Comparison of ENCODE assay signal across 8 mouse cellular contexts in the genomic region with DNA sequence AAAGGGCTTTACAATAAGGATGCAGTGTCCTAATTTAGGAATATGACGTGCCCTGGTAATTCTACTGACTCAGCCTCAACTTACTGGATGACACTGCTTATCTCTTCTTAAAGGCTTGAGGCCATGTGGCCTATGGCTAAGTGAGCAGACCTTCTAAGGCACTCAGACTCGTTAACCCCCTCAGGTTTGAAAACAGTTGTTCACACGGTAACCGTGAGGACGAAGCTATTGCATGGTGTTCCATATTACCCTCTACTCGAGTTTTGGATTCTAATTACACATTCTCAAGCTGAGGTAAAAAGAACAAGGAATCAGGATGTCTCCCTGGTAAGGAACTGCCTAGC. TPM values are rescaled to one million over a fixed set of nuclear protein-coding genes. Genes with fewer than 3 reads are reported as not detected.
DNase-seq lines count a peak whose midpoint lies in the region; ATAC-seq and TF ChIP-seq lines count a peak whose summit lies in the region.

No protein-coding gene starts in this region.

- H3K4me1 ChIP-seq in cerebellum, adult 2 months (ENCODE audit: control insufficient read depth, insufficient read depth, low read length) = peaks cover 5% of the 10 kb centered on the region; the same call in 1 of the 2 replicates
- H3K4me1 ChIP-seq in testis, adult 2 months (ENCODE audit: control insufficient read depth, insufficient read depth, low read length) = peaks cover 5% of the 10 kb centered on the region; the same call in 1 of the 2 replicates
- peaks cover 7% of the 10 kb centered on the region; the same call in 1 of the 2 replicates for H3K4me1 ChIP-seq in limb, embryonic 11.5 days (ENCODE audit: control insufficient read depth, insufficient read depth, low read length)
- peaks cover 7% of the 10 kb centered on the region for H3K4me1 ChIP-seq in stomach, embryonic 14.5 days (ENCODE audit: control insufficient read depth, insufficient read depth, low read length)

- H3K9ac ChIP-seq in limb, embryonic 11.5 days (ENCODE audit: low read length) = peak overlapping the region; percentile 96
- H3K9ac ChIP-seq in stomach, embryonic 14.5 days (replicated peaks; ENCODE audit: low read depth, low read length) = peak overlapping the region; percentile 71

- WGBS in cerebellum, adult 2 months = 8% methylated on average over 6 of the region's 6 CpGs
- 21% methylated on average over 6 of the region's 6 CpGs for WGBS in limb, embryonic 11.5 days
- WGBS in stomach, embryonic 14.5 days = 17% methylated on average over 6 of the region's 6 CpGs

- H3K9me3 ChIP-seq in limb, embryonic 11.5 days (ENCODE audit: control insufficient read depth, low read length) = no peaks in the 10 kb centered on the region
- no peaks in the 10 kb centered on the region for H3K9me3 ChIP-seq in stomach, embryonic 14.5 days (ENCODE audit: control insufficient read depth, low read depth, low read length)

- H3K4me3 ChIP-seq in cerebellum, adult 2 months (replicated peaks; ENCODE audit: insufficient read depth, low read depth, low read length) = peak overlapping the region; percentile 82
- H3K4me3 ChIP-seq in testis, adult 2 months (ENCODE audit: control insufficient read depth, low read depth, low read length) = peak overlapping the region; percentile 94
- H3K4me3 ChIP-seq in limb, embryonic 11.5 days (ENCODE audit: low read depth, low read length) = peak overlapping the region; percentile 89
- peak overlapping the region; percentile 83 for H3K4me3 ChIP-seq in stomach, embryonic 14.5 days (ENCODE audit: low read depth, low read length)

- H3K36me3 ChIP-seq in testis, adult 2 months (ENCODE audit: control insufficient read depth, insufficient read depth, low read length) = no peaks in the 10 kb centered on the region; the same call in 1 of the 2 replicates
- peaks cover 4% of the 10 kb centered on the region; the same call in 1 of the 2 replicates for H3K36me3 ChIP-seq in limb, embryonic 11.5 days (ENCODE audit: control insufficient read depth, insufficient read depth, low read length)
- no peaks in the 10 kb centered on the region for H3K36me3 ChIP-seq in stomach, embryonic 14.5 days (ENCODE audit: control insufficient read depth, insufficient read depth, low read length)

- no peak for TF ChIP-seq CTCF in cerebellum, adult 2 months (IDR thresholded peaks at IDR 0.05; ENCODE audit: borderline replicate concordance, insufficient read depth, low read depth, low read length)
- no peak for TF ChIP-seq CTCF in testis, adult 2 months (IDR thresholded peaks at IDR 0.05; ENCODE audit: control insufficient read depth, insufficient read depth, insufficient replicate concordance, low read depth, low read length)

- peak overlapping the region; percentile 85; the same call in 1 of the 2 replicates for H3K4me2 ChIP-seq in limb, embryonic 11.5 days (ENCODE audit: low read depth, severe bottlenecking)
- peak overlapping the region; percentile 70 for H3K4me2 ChIP-seq in stomach, embryonic 14.5 days (replicated peaks; ENCODE audit: low read depth, low read length)

- 0 out of 2 replicates have a peak overlapping the region, but pooled peaks have one; percentile 2 for H3K27ac ChIP-seq in cerebellum, adult 2 months (ENCODE audit: insufficient read depth, low read length)
- H3K27ac ChIP-seq in testis, adult 2 months (ENCODE audit: control insufficient read depth, insufficient read depth, low read depth, low read length) = peak overlapping the region; percentile 79
- H3K27ac ChIP-seq in limb, embryonic 11.5 days (replicated peaks; ENCODE audit: low read depth, low read length) = peak overlapping the region; percentile 91; the same call in 1 of the 2 replicates
- H3K27ac ChIP-seq in stomach, embryonic 14.5 days (ENCODE audit: low read length) = peak overlapping the region; percentile 96

- no peaks in the 10 kb centered on the region for H3K27me3 ChIP-seq in cerebellum, adult 2 months (ENCODE audit: control insufficient read depth, insufficient read depth, low read length)
- H3K27me3 ChIP-seq in testis, adult 2 months (ENCODE audit: control insufficient read depth, insufficient read depth, low read length) = no peaks in the 10 kb centered on the region
- no peaks in the 10 kb centered on the region for H3K27me3 ChIP-seq in limb, embryonic 11.5 days (ENCODE audit: control insufficient read depth, insufficient read depth, low read length)
- H3K27me3 ChIP-seq in stomach, embryonic 14.5 days (ENCODE audit: control insufficient read depth, insufficient read depth, low read length) = no peaks in the 10 kb centered on the region

- no peak for TF ChIP-seq POLR2A in cerebellum, adult 2 months (IDR thresholded peaks at IDR 0.05; ENCODE audit: borderline replicate concordance, insufficient read depth, low read length)
- no peak for TF ChIP-seq POLR2A in testis, adult 2 months (IDR thresholded peaks at IDR 0.05; ENCODE audit: control insufficient read depth, low read depth, low read length)

- DNase-seq in cerebellum, adult 2 months = no peak
- DNase-seq in cerebellum, postnatal 25 days = no peak
- no peak for DNase-seq in testis, postnatal 10 days (ENCODE audit: low spot score)
- no peak for DNase-seq in limb, embryonic 11.5 days (ENCODE audit: low spot score)
- no peak for DNase-seq in adrenal gland, postnatal 36 days
- no peak for DNase-seq in thymus, postnatal 14 days

- no peak; the same call in 1 of the 2 replicates for ATAC-seq in limb, embryonic 11.5 days (ENCODE audit: insufficient number of reproducible peaks, low FRiP score, low TSS enrichment, low read depth)
- ATAC-seq in stomach, embryonic 14.5 days (ENCODE audit: insufficient number of reproducible peaks, insufficient read depth, low FRiP score, low read depth) = peak; percentile 19; the same call in 1 of the 2 replicates

RNA-seq across cellular contexts. Expression of a gene that starts 0.6 kb away (rescaled TPM):
- polyA plus RNA-seq in cerebellum, adult 2 months (2012; rRNA removed) = 150 and 151 TPM in 2 replicates
- 18.9 and 20.9 TPM in 2 replicates for polyA plus RNA-seq in testis, adult 2 months (2012; rRNA removed)
- 85.0 and 102 TPM in 2 replicates for polyA plus RNA-seq in limb, embryonic 11.5 days (2014; fragmentation: Nextera tagmentation; extraction: Ambion mirVana)
- 81.8 and 96.6 TPM in 2 replicates for polyA plus RNA-seq in stomach, embryonic 14.5 days (2014; fragmentation: Nextera tagmentation; extraction: Ambion mirVana)
- total RNA-seq in adrenal gland, postnatal 36 days (2021) = 100 to 1,000 TPM; 110 to 118 TPM

RNA-seq across cellular contexts. Expression of a gene that starts 16.8 kb away (rescaled TPM):
- polyA plus RNA-seq in cerebellum, adult 2 months (2012; rRNA removed) = not detected in 2 replicates
- 87.4 and 95.3 TPM in 2 replicates for polyA plus RNA-seq in testis, adult 2 months (2012; rRNA removed)
- 0.18 and 0.36 TPM in 2 replicates for polyA plus RNA-seq in limb, embryonic 11.5 days (2014; fragmentation: Nextera tagmentation; extraction: Ambion mirVana)
- not detected in 2 replicates for polyA plus RNA-seq in stomach, embryonic 14.5 days (2014; fragmentation: Nextera tagmentation; extraction: Ambion mirVana)
- not detected for total RNA-seq in adrenal gland, postnatal 36 days (2021)

RNA-seq across cellular contexts. Expression of a gene that starts 36.9 kb away (rescaled TPM):
- 4.4 and 4.8 TPM in 2 replicates for polyA plus RNA-seq in cerebellum, adult 2 months (2012; rRNA removed)
- polyA plus RNA-seq in testis, adult 2 months (2012; rRNA removed) = 8.8 and 12.2 TPM in 2 replicates
- 30.7 and 34.1 TPM in 2 replicates for polyA plus RNA-seq in limb, embryonic 11.5 days (2014; fragmentation: Nextera tagmentation; extraction: Ambion mirVana)
- 16.7 and 18.7 TPM in 2 replicates for polyA plus RNA-seq in stomach, embryonic 14.5 days (2014; fragmentation: Nextera tagmentation; extraction: Ambion mirVana)
- 10 to 100 TPM; 10.2 to 12.2 TPM for total RNA-seq in adrenal gland, postnatal 36 days (2021)

Comparison
In these comparisons a context has a peak if more than half of its experiments do, and no peak if none do; other contexts are left out.
1. H3K27ac ChIP-seq: peak in every context shown above with its lines; median percentile 96 in stomach, embryonic 14.5 days; 91 in limb, embryonic 11.5 days; 79 in testis, adult 2 months; 2 in cerebellum, adult 2 months.
2. RNA of a gene that starts 16.8 kb away (polyA plus RNA-seq): 87.4 to 95.3 TPM in testis, adult 2 months; 0.18 to 0.36 TPM in limb, embryonic 11.5 days, not detected in stomach, embryonic 14.5 days and not detected in cerebellum, adult 2 months; every median in the first group is over 10 times any median in the second.
3. Peak in every context shown above with its lines, with median percentiles within 50 percentile points of each other: H3K4me3 ChIP-seq.